Mouse (Mus musculus): Measurements from ENCODE around the gene Dock8.
A peak's percentile ranks its signal among the peaks of the same experiment; 100 is the strongest.

Dock8 gene

DNA sequence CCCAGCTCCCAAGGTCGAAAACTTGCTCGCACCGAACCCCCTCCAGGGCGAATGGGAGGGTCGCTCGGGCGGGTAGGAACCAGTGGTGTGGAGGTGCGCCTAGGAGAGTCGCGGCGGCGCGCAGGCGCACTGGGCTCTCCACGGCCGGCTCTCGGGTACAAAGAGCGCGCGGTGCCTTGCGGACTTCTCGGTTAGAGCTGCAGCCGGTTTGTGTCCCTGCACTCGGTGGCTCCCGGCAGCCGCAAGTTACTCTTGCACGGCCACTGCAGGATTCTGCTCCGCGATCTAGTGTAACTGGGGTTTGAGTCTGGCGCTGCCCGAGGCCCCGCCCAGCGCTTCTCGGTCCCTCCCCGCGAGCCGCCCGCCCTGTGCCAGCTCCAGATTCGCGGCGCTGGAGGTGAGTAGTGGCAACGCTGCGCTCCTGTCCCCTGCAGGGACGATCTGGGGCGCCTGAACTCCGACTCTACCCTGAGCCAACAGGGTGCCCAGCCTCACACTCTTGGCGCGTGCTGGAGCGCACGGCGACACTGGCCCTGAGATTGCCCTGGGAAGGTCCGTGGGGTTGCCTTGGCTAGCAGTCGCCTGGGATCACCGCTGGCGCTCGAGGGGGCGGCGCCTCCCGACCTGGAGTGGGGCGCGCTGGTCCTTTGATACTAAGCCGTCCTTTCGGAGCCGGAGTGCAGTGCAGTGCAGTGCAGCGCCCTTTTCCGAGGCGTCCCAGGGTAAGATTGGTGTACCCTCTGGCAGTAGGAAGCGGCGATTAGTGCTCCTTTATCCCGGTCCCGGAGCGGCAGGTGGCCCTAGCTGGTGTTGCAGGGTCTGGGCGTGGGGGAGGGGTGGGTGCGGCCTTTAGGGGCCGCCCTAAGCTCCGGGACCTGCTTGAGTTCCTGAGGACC lies 237.5 kb downstream of the Dock8 start, which contains the start of gene Kank1:
Gene Kank1 (plus strand): TSS at position 380 of the 896 bp plus-strand sequence.
- ATAC-seq (ENCODE audit: insufficient number of reproducible peaks, low FRiP score, low TSS enrichment) = peak; percentile 45; the same call in 1 of the 2 replicates

DNA sequence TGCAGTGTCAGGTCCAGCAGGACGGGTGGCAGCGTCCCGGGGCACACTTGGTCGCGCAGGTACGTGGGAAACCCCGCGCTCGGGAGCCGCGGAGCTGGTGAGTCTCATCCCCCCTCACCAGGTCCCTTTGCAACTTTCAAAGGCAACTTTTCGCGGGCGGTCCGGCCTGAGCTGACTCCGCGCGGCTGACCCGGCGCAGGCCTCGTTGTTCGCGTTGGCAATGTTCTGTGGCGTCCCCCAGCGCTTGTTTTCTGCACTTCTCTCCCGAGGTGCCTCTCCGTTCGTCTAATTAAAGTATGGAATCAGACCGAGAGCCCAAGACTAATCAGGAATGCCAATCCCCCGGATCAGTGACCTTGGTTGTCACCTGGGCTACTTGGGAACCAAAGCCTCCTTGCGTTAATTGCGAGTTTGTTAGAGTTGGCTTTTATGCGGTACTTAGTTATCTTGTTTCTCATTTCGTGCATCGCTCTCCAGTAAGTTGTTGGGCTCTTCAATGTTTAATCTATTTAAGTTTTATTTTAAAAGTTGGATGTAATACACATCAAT lies 238.2 kb downstream of the Dock8 start:
- no peak for ATAC-seq (ENCODE audit: insufficient number of reproducible peaks, low FRiP score, low TSS enrichment)

- no peak for ATAC-seq (ENCODE audit: insufficient number of reproducible peaks, low FRiP score, low TSS enrichment)
Observed at GRCm38 (mm10) chr19:25238121-25238520, 238.8 kb downstream of the Dock8 start.

DNA sequence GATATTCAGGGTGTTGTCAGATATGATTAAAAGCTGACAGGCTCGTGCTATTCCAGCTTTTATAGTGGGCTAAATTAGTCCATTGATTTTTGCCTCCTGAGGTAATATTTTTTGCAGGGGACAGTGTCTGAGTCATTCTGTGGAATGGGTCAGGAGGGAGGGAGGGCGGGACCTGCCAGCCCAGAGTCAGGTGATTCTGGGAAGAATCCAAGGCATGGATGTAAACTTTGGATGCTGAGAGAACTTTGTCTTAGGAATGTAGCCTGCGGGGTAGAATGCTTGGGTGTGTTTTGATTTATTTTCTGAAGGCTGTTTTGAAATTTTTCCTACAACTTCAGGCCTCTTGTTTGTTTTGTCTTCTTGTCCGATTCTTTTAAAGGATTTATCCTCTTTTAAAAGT lies 244.2 kb downstream of the Dock8 start:
- ATAC-seq (ENCODE audit: insufficient number of reproducible peaks, low FRiP score, low TSS enrichment) = no peak

- no peak for ATAC-seq (ENCODE audit: insufficient number of reproducible peaks, low FRiP score, low TSS enrichment)
Observed at GRCm38 (mm10) chr19:25246062-25246461, 246.7 kb downstream of the Dock8 start.

DNA sequence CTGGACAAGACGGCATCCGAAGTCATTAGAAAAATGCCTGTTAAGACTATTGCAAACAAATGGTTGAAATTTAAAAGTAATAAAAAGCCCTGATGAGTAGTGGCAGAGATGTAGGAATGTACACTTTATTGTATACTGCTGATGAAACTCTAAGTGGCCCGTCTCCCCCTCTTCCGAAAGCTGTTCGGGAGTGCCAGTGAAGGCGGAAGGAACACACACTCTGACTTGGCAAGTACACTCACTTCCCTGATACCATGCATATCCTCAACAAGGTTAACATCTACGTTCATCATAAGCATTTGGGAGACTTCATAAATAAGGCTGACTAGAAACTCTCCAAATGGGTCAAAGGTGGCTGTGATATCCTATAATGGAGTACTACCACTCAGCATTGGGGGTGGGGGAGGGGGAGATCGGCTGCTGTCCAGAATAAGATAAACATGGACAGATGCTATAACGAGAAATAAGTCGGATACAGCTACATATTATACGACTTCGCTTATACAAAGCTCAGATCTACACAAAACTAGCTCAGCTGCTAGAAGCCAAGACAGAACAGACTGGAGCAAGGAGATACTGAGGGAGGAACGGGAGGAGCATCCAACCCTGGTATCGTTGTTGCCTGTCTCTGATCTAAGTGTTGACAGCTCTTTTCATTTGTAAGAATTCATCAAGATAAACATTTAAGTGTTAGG lies 248.7 kb downstream of the Dock8 start:
- ATAC-seq (ENCODE audit: insufficient number of reproducible peaks, low FRiP score, low TSS enrichment) = no peak

- ATAC-seq (ENCODE audit: insufficient number of reproducible peaks, low FRiP score, low TSS enrichment) = no peak
Observed at GRCm38 (mm10) chr19:25249230-25249629, 249.9 kb downstream of the Dock8 start.

DNA sequence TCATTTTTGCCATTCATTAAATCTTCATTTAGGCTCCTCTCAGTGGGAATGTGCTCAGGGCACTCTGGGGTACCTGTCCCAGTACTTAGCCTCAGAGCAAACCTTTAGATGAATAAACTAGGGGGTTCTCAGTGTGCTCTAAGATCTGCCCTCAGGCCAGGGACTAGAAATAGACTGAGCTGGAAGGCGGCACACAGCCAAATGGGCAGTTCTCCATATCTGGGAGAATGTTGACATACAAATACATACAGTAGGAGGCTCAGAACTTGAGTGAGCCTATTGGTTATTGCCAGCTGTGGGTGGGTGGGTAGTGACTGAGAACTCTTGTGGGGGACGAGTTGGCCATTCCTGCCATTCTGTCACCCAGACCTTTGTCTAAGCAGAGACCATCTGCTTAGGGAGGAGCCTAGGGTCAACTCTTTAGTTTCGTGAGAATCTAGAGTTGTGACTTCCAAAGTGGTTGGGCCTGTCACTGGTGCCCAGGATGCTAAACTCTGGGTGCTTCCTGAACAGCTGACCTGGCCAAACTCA lies 252.3 kb downstream of the Dock8 start:
- no peak for ATAC-seq (ENCODE audit: insufficient number of reproducible peaks, low FRiP score, low TSS enrichment)

Measured in cerebellum, adult (tissue).